Mouse (Mus musculus): ENCODE measurements around the gene Gcnt4. TPM values are rescaled to one million over a fixed set of nuclear protein-coding genes. Genes with fewer than 3 reads are reported as not detected.

Gcnt4 gene
- total RNA-seq, 2 experiments from 2014 or later: 0.30 to 0.36 TPM

GRCm38 (mm10) chr13:96943571-96943970 is 19.1 kb downstream of the Gcnt4 start:
- intact Hi-C loops (cut with DNase I): no loop called here
- DNase-seq: peak; percentile 20 to 38

- intact Hi-C loops (cut with DNase I): no loop called here
- DNase-seq: no peak
Measured at GRCm38 (mm10) chr13:96945748-96946147, 21.3 kb downstream of the Gcnt4 start.

GRCm38 (mm10) chr13:96947722-96948121 is 23.2 kb downstream of the Gcnt4 start:
- no peak for DNase-seq
- intact Hi-C loops (cut with DNase I): no loop called here

GRCm38 (mm10) chr13:96951880-96952279 is 27.4 kb downstream of the Gcnt4 start:
- DNase-seq: no peak
- intact Hi-C loops (cut with DNase I): no loop called here

- intact Hi-C loops (cut with DNase I): no loop called here
- DNase-seq: peak in 1 of 2 experiments; percentile 4
Measured at GRCm38 (mm10) chr13:96956466-96956865, 32.0 kb downstream of the Gcnt4 start.

- no peak for DNase-seq
- intact Hi-C loops (cut with DNase I): no loop called here
Measured at GRCm38 (mm10) chr13:96960019-96960418, 35.5 kb downstream of the Gcnt4 start.

- intact Hi-C loops (cut with DNase I): no loop called here
- DNase-seq: no peak
Measured at GRCm38 (mm10) chr13:96961366-96962157, 37.1 kb downstream of the Gcnt4 start.

- no peak for DNase-seq
- intact Hi-C loops (cut with DNase I): no loop called here
Measured at GRCm38 (mm10) chr13:96962801-96963200, 38.3 kb downstream of the Gcnt4 start.

- intact Hi-C loops (cut with DNase I): no loop called here
- no peak for DNase-seq
Measured at GRCm38 (mm10) chr13:96964981-96965380, 40.5 kb downstream of the Gcnt4 start.

GRCm38 (mm10) chr13:96966210-96967089 is 42.0 kb downstream of the Gcnt4 start:
- no peak for DNase-seq
- intact Hi-C loops (cut with DNase I): no loop called here

- intact Hi-C loops (cut with DNase I): no loop called here
Measured at GRCm38 (mm10) chr13:96967091-96967490, 42.6 kb downstream of the Gcnt4 start.

GRCm38 (mm10) chr13:96967822-96968221 is 43.3 kb downstream of the Gcnt4 start:
- DNase-seq: no peak
- intact Hi-C loops (cut with DNase I): no loop called here

More at GRCm38 (mm10) chr13:96967091-96967490, 42.6 kb downstream of the Gcnt4 start:
- DNase-seq: no peak

GRCm38 (mm10) chr13:96971076-96971475 is 46.6 kb downstream of the Gcnt4 start:
- intact Hi-C loops (cut with DNase I): no loop called here
- DNase-seq: no peak

- intact Hi-C loops (cut with DNase I): no loop called here
- DNase-seq: no peak
Measured at GRCm38 (mm10) chr13:96971861-96972282, 47.4 kb downstream of the Gcnt4 start.

- DNase-seq: no peak
- intact Hi-C loops (cut with DNase I): no loop called here
Measured at GRCm38 (mm10) chr13:96973318-96973717, 48.8 kb downstream of the Gcnt4 start.

GRCm38 (mm10) chr13:96976986-96977595 is 52.6 kb downstream of the Gcnt4 start:
- intact Hi-C loops (cut with DNase I): no loop called here
- no peak for DNase-seq

GRCm38 (mm10) chr13:96980561-96980960 is 56.1 kb downstream of the Gcnt4 start:
- DNase-seq: no peak
- intact Hi-C loops (cut with DNase I): no loop called here

GRCm38 (mm10) chr13:96983251-96984126 is 59.0 kb downstream of the Gcnt4 start:
- DNase-seq: no peak
- intact Hi-C loops (cut with DNase I): no loop called here

GRCm38 (mm10) chr13:96984688-96985087 is 60.2 kb downstream of the Gcnt4 start:
- DNase-seq: no peak
- intact Hi-C loops (cut with DNase I): no loop called here

- no peak for DNase-seq
- intact Hi-C loops (cut with DNase I): no loop called here
Measured at GRCm38 (mm10) chr13:96985599-96986275, 61.2 kb downstream of the Gcnt4 start.
